Mouse (Mus musculus) forebrain, embryonic 15.5 days (tissue): Measurements from ENCODE around the gene Pcp4l1. TPM values are rescaled to one million over a fixed set of nuclear protein-coding genes. Genes with fewer than 3 reads are reported as not detected.

Experiments
- ATAC-seq: fragments of 200-750 bp; cut with Nextera tagmentation; replicated peaks from 2 replicates; pipeline ENCODE4 v1.8.0; 2017; ENCODE audit warnings: mild to moderate bottlenecking, moderate TSS enrichment, moderate library complexity
- H3K27ac ChIP-seq: fragments of 300-500 bp; sonication (generic); replicated peaks from 2 replicates; pipeline ENCODE4 v1.5.1; 2015; ENCODE audit warnings: mild to moderate bottlenecking, inconsistent platforms
- H3K27me3 ChIP-seq: fragments of 300-500 bp; sonication (generic); 2 replicates; pipeline ENCODE4 v1.6.1; 2015; ENCODE audit warnings: inconsistent platforms
- H3K36me3 ChIP-seq: fragments of 300-500 bp; sonication (generic); 2 replicates; pipeline ENCODE4 v1.6.1; 2015; ENCODE audit warnings: mild to moderate bottlenecking, inconsistent platforms
- H3K4me1 ChIP-seq: fragments of 300-500 bp; sonication (generic); 2 replicates; pipeline ENCODE4 v1.6.1; 2015; ENCODE audit warnings: inconsistent platforms
- H3K4me2 ChIP-seq: fragments of 300-500 bp; sonication (generic); replicated peaks from 2 replicates; pipeline ENCODE4 v1.6.1; 2015; ENCODE audit warnings: mild to moderate bottlenecking, inconsistent platforms
- H3K4me3 ChIP-seq: fragments of 300-500 bp; sonication (generic); 2 replicates; pipeline ENCODE4 v1.5.1; 2015; ENCODE audit warnings: mild to moderate bottlenecking, inconsistent platforms
- H3K9ac ChIP-seq: fragments of 300-500 bp; sonication (generic); replicated peaks from 2 replicates; pipeline ENCODE4 v1.6.1; 2015; ENCODE audit warnings: mild to moderate bottlenecking, inconsistent platforms
- H3K9me3 ChIP-seq: fragments of 300-500 bp; sonication (generic); 2 replicates; pipeline ENCODE4 v1.6.1; 2016; ENCODE audit warnings: inconsistent platforms
- WGBS: fragments of 180-500 bp; shearing (Covaris S2); methylation state at CpG from one replicate; pipeline ENCODE4 v1.1.7; 2015; ENCODE audit warnings: mixed read lengths; 5-methylcytosine and 5-hydroxymethylcytosine counted together
- polyA plus RNA-seq: library from polyadenylated mRNA; unstranded; fragments of >200 nt; fragmentation: Nextera tagmentation; extraction: Ambion mirVana; gene quantifications from 2 replicates; pipeline ENCODE4 v1.2.1, GENCODE M21; 2015

Pcp4l1 gene
- polyA plus RNA-seq, 1 experiment from 2014 or later: 9.8 TPM

GRCm38 (mm10) chr1:171231844-171232243 is 35.8 kb upstream of the Pcp4l1 start:
- no peak overlapping the region for H3K4me2 ChIP-seq
- H3K27ac ChIP-seq: no peak overlapping the region
- H3K4me1 ChIP-seq: no peaks in the 10 kb centered on the region
- no peaks in the 10 kb centered on the region for H3K27me3 ChIP-seq
- WGBS: 79% methylated on average over 4 of the region's 4 CpGs
- peaks cover 28% of the 10 kb centered on the region for H3K36me3 ChIP-seq
- no peak overlapping the region for H3K9ac ChIP-seq
- H3K4me3 ChIP-seq: no peak overlapping the region
- no peaks in the 10 kb centered on the region for H3K9me3 ChIP-seq
- ATAC-seq: no peak

- H3K4me1 ChIP-seq: no peaks in the 10 kb centered on the region
- H3K4me3 ChIP-seq: no peak overlapping the region
- peaks cover 15% of the 10 kb centered on the region for H3K36me3 ChIP-seq
- no peaks in the 10 kb centered on the region for H3K27me3 ChIP-seq
- no peak for ATAC-seq
- H3K4me2 ChIP-seq: no peak overlapping the region
- WGBS: 28% methylated on average over 3 of the region's 3 CpGs
- H3K27ac ChIP-seq: no peak overlapping the region
- no peak overlapping the region for H3K9ac ChIP-seq
- H3K9me3 ChIP-seq: no peaks in the 10 kb centered on the region
These were observed 34.1 kb upstream of the Pcp4l1 start for GRCm38 (mm10) chr1:171230215-171230614.

- Histone ChIP-seq H3K27ac (no peak overlapping the region), H3K36me3 (peaks cover 10% of the 10 kb centered on the region), H3K9ac (no peak overlapping the region), H3K4me1 (no peaks in the 10 kb centered on the region), H3K4me2 (no peak overlapping the region), H3K9me3 (no peaks in the 10 kb centered on the region), H3K4me3 (no peak overlapping the region), H3K27me3 (no peaks in the 10 kb centered on the region)
- 40% methylated on average over 6 of the region's 6 CpGs for WGBS
- no peak for ATAC-seq
These were observed 33.7 kb upstream of the Pcp4l1 start for GRCm38 (mm10) chr1:171229750-171230149.

GRCm38 (mm10) chr1:171227879-171228278 is 31.8 kb upstream of the Pcp4l1 start:
- H3K9ac ChIP-seq: no peak overlapping the region
- H3K9me3 ChIP-seq: no peaks in the 10 kb centered on the region
- H3K4me1 ChIP-seq: peaks cover 4% of the 10 kb centered on the region; the same call in 1 of the 2 replicates
- H3K4me2 ChIP-seq: no peak overlapping the region
- H3K27me3 ChIP-seq: no peaks in the 10 kb centered on the region
- no peaks in the 10 kb centered on the region for H3K36me3 ChIP-seq
- no peak overlapping the region for H3K27ac ChIP-seq
- no peak for ATAC-seq
- 77% methylated on average over 1 of the region's 1 CpGs for WGBS
- no peak overlapping the region for H3K4me3 ChIP-seq

GRCm38 (mm10) chr1:171226780-171227179 is 30.7 kb upstream of the Pcp4l1 start:
- no peaks in the 10 kb centered on the region for H3K27me3 ChIP-seq
- H3K9ac ChIP-seq: no peak overlapping the region
- H3K27ac ChIP-seq: no peak overlapping the region
- 33% methylated on average over 4 of the region's 4 CpGs for WGBS
- no peak for ATAC-seq
- peaks cover 8% of the 10 kb centered on the region for H3K4me1 ChIP-seq
- no peak overlapping the region for H3K4me3 ChIP-seq
- H3K4me2 ChIP-seq: no peak overlapping the region
- H3K9me3 ChIP-seq: no peaks in the 10 kb centered on the region
- H3K36me3 ChIP-seq: no peaks in the 10 kb centered on the region

GRCm38 (mm10) chr1:171224857-171225256 is 28.8 kb upstream of the Pcp4l1 start, which contains the start of gene Apoa2:
Gene Apoa2, plus strand, starts transcription at chr1:171225054.
- Histone ChIP-seq H3K27ac (no peak within 1 kb of the TSS), H3K27me3 (no peaks in the 10 kb centered on the region), H3K4me1 (peaks cover 18% of the 10 kb centered on the region), H3K36me3 (peaks cover 4% of the 10 kb centered on the region; the same call in 1 of the 2 replicates), H3K9ac (no peak within 1 kb of the TSS), H3K4me2 (no peak within 1 kb of the TSS), H3K9me3 (no peaks in the 10 kb centered on the region), H3K4me3 (no peak within 1 kb of the TSS)
- no peak for ATAC-seq
- WGBS: 82% methylated on average over 5 of the region's 5 CpGs

- WGBS: 95% methylated on average over 2 of the region's 2 CpGs
- H3K27ac ChIP-seq: no peak overlapping the region
- no peak for ATAC-seq
- H3K9me3 ChIP-seq: no peaks in the 10 kb centered on the region
- H3K4me3 ChIP-seq: no peak overlapping the region
- H3K4me1 ChIP-seq: peaks cover 18% of the 10 kb centered on the region
- H3K4me2 ChIP-seq: no peak overlapping the region
- H3K9ac ChIP-seq: no peak overlapping the region
- H3K27me3 ChIP-seq: no peaks in the 10 kb centered on the region
- peaks cover 13% of the 10 kb centered on the region; the same call in 1 of the 2 replicates for H3K36me3 ChIP-seq
These were observed 27.7 kb upstream of the Pcp4l1 start for GRCm38 (mm10) chr1:171223796-171224195.

GRCm38 (mm10) chr1:171223168-171223567 is 27.1 kb upstream of the Pcp4l1 start:
- H3K4me2 ChIP-seq: peak overlapping the region; percentile 79
- peak overlapping the region; percentile 66; the same call in 1 of the 2 replicates for H3K4me3 ChIP-seq
- H3K27ac ChIP-seq: peak overlapping the region; percentile 75
- H3K9ac ChIP-seq: no peak overlapping the region
- peaks cover 18% of the 10 kb centered on the region for H3K4me1 ChIP-seq
- no peaks in the 10 kb centered on the region for H3K27me3 ChIP-seq
- 85% methylated on average over 6 of the region's 6 CpGs for WGBS
- no peaks in the 10 kb centered on the region for H3K9me3 ChIP-seq
- peaks cover 16% of the 10 kb centered on the region; the same call in 1 of the 2 replicates for H3K36me3 ChIP-seq
- no peak for ATAC-seq

- peak within 1 kb of the TSS; percentile 58 for H3K9ac ChIP-seq
- 2% methylated on average over 28 of the region's 28 CpGs for WGBS
- H3K4me1 ChIP-seq: peaks cover 18% of the 10 kb centered on the region
- peaks cover 18% of the 10 kb centered on the region; the same call in 1 of the 2 replicates for H3K36me3 ChIP-seq
- H3K4me2 ChIP-seq: peak within 1 kb of the TSS; percentile 79
- peak within 1 kb of the TSS; percentile 75 for H3K27ac ChIP-seq
- peak; percentile 97 for ATAC-seq
- no peaks in the 10 kb centered on the region for H3K27me3 ChIP-seq
- H3K9me3 ChIP-seq: no peaks in the 10 kb centered on the region
- peak within 1 kb of the TSS; percentile 66 for H3K4me3 ChIP-seq
These were observed 26.4 kb upstream of the Pcp4l1 start, which contains the start of gene Tomm40l for GRCm38 (mm10) chr1:171222238-171223155. Gene Tomm40l, minus strand, starts transcription at chr1:171222514.

- Histone ChIP-seq H3K36me3 (peaks cover 19% of the 10 kb centered on the region; the same call in 1 of the 2 replicates), H3K9ac (peak overlapping the region; percentile 58), H3K4me2 (peak overlapping the region; percentile 79), H3K27me3 (no peaks in the 10 kb centered on the region), H3K27ac (peak overlapping the region; percentile 47; the same call in 1 of the 2 replicates), H3K9me3 (no peaks in the 10 kb centered on the region), H3K4me1 (peaks cover 18% of the 10 kb centered on the region), H3K4me3 (peak overlapping the region; percentile 66)
- ATAC-seq: no peak
- WGBS: 6% methylated on average over 22 of the region's 22 CpGs
These were observed 25.5 kb upstream of the Pcp4l1 start for GRCm38 (mm10) chr1:171221281-171222193.

GRCm38 (mm10) chr1:171220871-171221270 is 24.8 kb upstream of the Pcp4l1 start:
- Histone ChIP-seq H3K27ac (no peak overlapping the region), H3K36me3 (peaks cover 19% of the 10 kb centered on the region; the same call in 1 of the 2 replicates), H3K27me3 (no peaks in the 10 kb centered on the region), H3K4me3 (peak overlapping the region; percentile 66), H3K9me3 (no peaks in the 10 kb centered on the region), H3K4me1 (peaks cover 18% of the 10 kb centered on the region), H3K4me2 (peak overlapping the region; percentile 79), H3K9ac (no peak overlapping the region)
- peak; percentile 12 for ATAC-seq
- 7% methylated on average over 10 of the region's 10 CpGs for WGBS
